Mouse (Mus musculus): ENCODE results near the gene Sgms2. TPM values are rescaled to one million over a fixed set of nuclear protein-coding genes. Genes with fewer than 3 reads are reported as not detected.

The Sgms2 gene
- polyA plus RNA-seq, 1 experiment from 2014 or later = 4.6 TPM

DNA sequence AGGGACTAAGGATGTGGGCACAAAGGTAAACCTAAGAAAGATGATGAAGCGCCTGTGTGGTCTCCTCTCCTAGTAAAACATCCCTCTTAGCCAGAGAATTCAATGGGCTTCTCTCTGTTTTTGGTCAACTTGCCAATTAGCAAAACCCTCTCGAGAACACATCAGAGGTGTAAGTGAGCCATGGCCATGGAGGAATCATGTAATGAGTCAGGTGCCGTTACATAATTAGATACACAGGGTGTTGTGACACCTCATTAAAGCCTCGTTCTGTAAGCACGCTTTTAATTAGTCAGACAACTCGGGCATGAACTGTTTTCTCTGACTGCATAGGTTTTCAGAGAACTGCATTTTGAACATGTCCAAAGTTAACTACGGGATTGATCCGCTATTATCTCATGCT, 154.6 kb downstream of the Sgms2 start:
- Histone ChIP-seq H3K9ac (no peak overlapping the region), H3K27me3 (ENCODE audit: control insufficient read depth, insufficient read depth, low read length) (no peaks in the 10 kb centered on the region), H3K4me1 (replicated peaks; ENCODE audit: control insufficient read depth, insufficient read depth, low read length) (no peaks in the 10 kb centered on the region), H3K36me3 (replicated peaks; ENCODE audit: control insufficient read depth, insufficient read depth) (no peaks in the 10 kb centered on the region), H3K27ac (no peak overlapping the region), H3K9me3 (ENCODE audit: control insufficient read depth, low read length) (no peaks in the 10 kb centered on the region), H3K4me3 (replicated peaks; ENCODE audit: low read length) (no peak overlapping the region), H3K4me2 (replicated peaks) (no peak overlapping the region)
- DNase-seq (ENCODE audit: low spot score) = no peak
- WGBS = 66% methylated on average over 8 of the region's 8 CpGs
- no peak for ATAC-seq (ENCODE audit: low FRiP score)

DNA sequence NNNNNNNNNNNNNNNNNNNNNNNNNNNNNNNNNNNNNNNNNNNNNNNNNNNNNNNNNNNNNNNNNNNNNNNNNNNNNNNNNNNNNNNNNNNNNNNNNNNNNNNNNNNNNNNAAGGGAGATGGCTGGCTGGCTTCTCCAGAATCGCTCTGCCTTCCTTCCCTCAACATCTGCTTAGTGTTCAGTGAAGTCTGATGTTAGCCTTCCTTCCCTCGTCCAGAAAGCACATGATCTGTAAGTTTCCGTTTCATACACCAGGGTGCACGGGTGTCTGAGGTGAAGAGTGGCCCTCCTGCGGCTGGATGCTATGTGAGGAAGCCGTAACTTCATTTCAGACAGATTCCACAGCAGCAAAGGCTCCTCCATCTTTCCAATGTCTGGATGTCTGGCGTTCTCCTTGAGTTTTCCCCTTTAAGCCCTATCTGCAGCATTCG, 156.1 kb downstream of the Sgms2 start:
- Histone ChIP-seq H3K9me3 (ENCODE audit: control insufficient read depth, low read length) (no peaks in the 10 kb centered on the region), H3K27me3 (ENCODE audit: control insufficient read depth, insufficient read depth, low read length) (no peaks in the 10 kb centered on the region), H3K4me2 (replicated peaks) (no peak overlapping the region), H3K27ac (no peak overlapping the region), H3K4me3 (replicated peaks; ENCODE audit: low read length) (no peak overlapping the region), H3K4me1 (replicated peaks; ENCODE audit: control insufficient read depth, insufficient read depth, low read length) (no peaks in the 10 kb centered on the region), H3K36me3 (replicated peaks; ENCODE audit: control insufficient read depth, insufficient read depth) (no peaks in the 10 kb centered on the region), H3K9ac (no peak overlapping the region)
- no peak for ATAC-seq (ENCODE audit: low FRiP score)
- 85% methylated on average over 8 of the region's 8 CpGs for WGBS
- DNase-seq (ENCODE audit: low spot score) = no peak

DNA sequence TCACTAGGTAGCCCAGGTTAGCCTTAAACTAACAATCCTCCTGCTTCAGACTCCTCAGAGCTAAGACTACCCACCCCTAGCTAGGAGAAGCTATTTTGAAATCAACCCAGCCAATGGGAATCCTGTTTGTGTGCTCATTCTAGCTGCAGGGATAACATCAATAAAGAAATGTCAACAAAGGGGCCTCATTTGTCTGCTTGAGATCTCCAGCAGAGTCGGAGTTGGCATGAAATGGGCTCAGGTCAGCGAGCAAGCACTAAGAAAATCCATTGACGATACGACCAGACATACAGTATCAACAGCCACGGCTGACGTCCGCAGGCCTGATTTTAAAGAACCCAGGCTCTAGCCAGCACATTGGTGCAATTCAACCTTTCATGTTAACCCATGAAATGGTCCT, 164.0 kb downstream of the Sgms2 start:
- Histone ChIP-seq H3K27ac (no peak overlapping the region), H3K27me3 (ENCODE audit: control insufficient read depth, insufficient read depth, low read length) (no peaks in the 10 kb centered on the region), H3K9me3 (ENCODE audit: control insufficient read depth, low read length) (no peaks in the 10 kb centered on the region), H3K4me2 (replicated peaks) (no peak overlapping the region), H3K9ac (no peak overlapping the region), H3K4me1 (replicated peaks; ENCODE audit: control insufficient read depth, insufficient read depth, low read length) (no peaks in the 10 kb centered on the region), H3K4me3 (replicated peaks; ENCODE audit: low read length) (no peak overlapping the region), H3K36me3 (replicated peaks; ENCODE audit: control insufficient read depth, insufficient read depth) (no peaks in the 10 kb centered on the region)
- ATAC-seq (ENCODE audit: low FRiP score) (no peak), DNase-seq (ENCODE audit: low spot score) (no peak)
- WGBS = 40% methylated on average over 7 of the region's 7 CpGs

DNA sequence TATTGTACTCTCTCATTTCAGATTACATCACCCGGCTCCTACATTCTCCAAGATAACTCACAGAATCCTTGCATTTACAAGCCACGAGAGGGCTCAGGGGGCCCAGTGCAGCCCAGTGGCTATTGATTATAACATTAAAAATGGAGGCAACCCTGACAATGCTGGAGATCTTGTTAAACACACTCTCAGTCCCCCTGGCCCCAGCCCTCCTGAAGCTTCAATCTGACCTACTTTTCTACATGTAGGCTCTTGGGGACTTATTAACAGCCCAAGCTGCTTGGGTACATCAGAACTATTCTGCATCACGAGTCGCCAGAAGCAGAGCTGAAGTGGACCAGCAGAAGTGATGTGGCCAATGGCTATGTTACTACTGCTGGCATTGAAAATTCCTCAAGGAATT, 164.6 kb downstream of the Sgms2 start:
- H3K27ac ChIP-seq = no peak overlapping the region
- 88% methylated on average over 4 of the region's 4 CpGs for WGBS
- no peak overlapping the region for H3K4me3 ChIP-seq (replicated peaks; ENCODE audit: low read length)
- DNase-seq (ENCODE audit: low spot score) (no peak), ATAC-seq (ENCODE audit: low FRiP score) (no peak)
- H3K4me2 ChIP-seq (replicated peaks) = no peak overlapping the region
- no peak overlapping the region for H3K9ac ChIP-seq
- no peaks in the 10 kb centered on the region for H3K9me3 ChIP-seq (ENCODE audit: control insufficient read depth, low read length)
- no peaks in the 10 kb centered on the region for H3K27me3 ChIP-seq (ENCODE audit: control insufficient read depth, insufficient read depth, low read length)
- H3K4me1 ChIP-seq (replicated peaks; ENCODE audit: control insufficient read depth, insufficient read depth, low read length) = no peaks in the 10 kb centered on the region
- H3K36me3 ChIP-seq (replicated peaks; ENCODE audit: control insufficient read depth, insufficient read depth) = no peaks in the 10 kb centered on the region

DNA sequence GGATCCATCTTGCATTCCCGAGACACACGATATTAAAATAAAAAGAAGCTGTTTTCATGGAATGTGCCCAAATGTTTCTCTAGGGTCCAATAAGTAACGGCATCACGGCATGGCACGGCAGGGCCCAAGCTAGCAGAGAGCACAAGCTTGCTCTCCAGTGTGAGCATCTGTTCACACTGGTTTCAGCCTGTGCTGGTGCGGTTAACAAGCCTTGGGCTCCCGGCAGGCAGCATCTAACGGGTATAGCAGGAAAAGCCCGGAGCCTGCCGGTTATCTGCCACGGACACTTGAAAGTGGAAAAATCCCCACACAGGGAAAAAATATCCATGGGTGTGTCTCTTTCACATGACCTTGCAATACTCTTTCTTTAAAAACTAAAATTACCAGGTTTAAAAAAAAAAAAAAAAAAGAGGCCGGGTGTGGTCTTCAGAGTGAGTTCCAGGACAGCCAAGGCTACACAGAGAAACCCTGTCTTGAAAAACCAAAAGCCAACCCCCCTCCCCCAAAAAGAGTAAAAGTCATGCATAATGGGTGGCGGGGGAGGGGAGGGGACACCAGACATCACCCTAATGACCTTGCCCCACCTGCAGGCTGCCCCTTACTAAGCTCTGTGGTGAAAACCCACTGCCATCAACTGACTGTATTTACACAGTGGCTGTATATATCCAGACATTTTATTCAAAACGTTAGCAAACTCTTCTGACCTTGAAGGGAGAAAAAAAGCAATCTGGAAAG, 169.0 kb downstream of the Sgms2 start:
- 69% methylated on average over 14 of the region's 14 CpGs for WGBS
- ATAC-seq (ENCODE audit: low FRiP score) (no peak), DNase-seq (ENCODE audit: low spot score) (no peak)
- H3K9ac ChIP-seq = no peak overlapping the region
- no peaks in the 10 kb centered on the region for H3K4me1 ChIP-seq (replicated peaks; ENCODE audit: control insufficient read depth, insufficient read depth, low read length)
- no peaks in the 10 kb centered on the region for H3K27me3 ChIP-seq (ENCODE audit: control insufficient read depth, insufficient read depth, low read length)
- H3K36me3 ChIP-seq (replicated peaks; ENCODE audit: control insufficient read depth, insufficient read depth) = no peaks in the 10 kb centered on the region
- H3K27ac ChIP-seq = no peak overlapping the region
- H3K9me3 ChIP-seq (ENCODE audit: control insufficient read depth, low read length) = no peaks in the 10 kb centered on the region
- no peak overlapping the region for H3K4me2 ChIP-seq (replicated peaks)
- H3K4me3 ChIP-seq (replicated peaks; ENCODE audit: low read length) = no peak overlapping the region

DNA sequence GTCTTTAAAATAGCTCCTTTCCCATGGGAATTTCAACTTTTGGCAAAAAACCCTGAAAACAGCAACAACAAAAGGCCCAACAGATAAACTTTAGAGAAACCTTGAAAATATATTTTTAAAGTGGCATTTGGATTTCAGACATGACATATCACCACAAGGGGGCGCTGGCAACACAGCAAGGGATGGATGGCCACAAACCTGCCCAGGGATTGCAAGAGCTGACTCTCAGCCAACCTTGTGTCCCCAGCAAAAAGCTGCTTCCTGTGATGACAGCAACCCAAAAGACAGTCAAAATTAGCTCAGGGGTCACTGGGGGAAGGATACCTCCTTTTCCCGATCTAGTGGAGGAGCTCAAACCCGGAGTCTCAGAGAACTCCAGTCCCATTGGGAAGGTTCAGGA, 171.0 kb downstream of the Sgms2 start:
- Histone ChIP-seq H3K36me3 (replicated peaks; ENCODE audit: control insufficient read depth, insufficient read depth) (no peaks in the 10 kb centered on the region), H3K27me3 (ENCODE audit: control insufficient read depth, insufficient read depth, low read length) (no peaks in the 10 kb centered on the region), H3K4me2 (replicated peaks) (no peak overlapping the region), H3K9me3 (ENCODE audit: control insufficient read depth, low read length) (no peaks in the 10 kb centered on the region), H3K4me3 (replicated peaks; ENCODE audit: low read length) (no peak overlapping the region), H3K4me1 (replicated peaks; ENCODE audit: control insufficient read depth, insufficient read depth, low read length) (no peaks in the 10 kb centered on the region), H3K9ac (no peak overlapping the region), H3K27ac (no peak overlapping the region)
- 6% methylated on average over 3 of the region's 3 CpGs for WGBS
- DNase-seq (ENCODE audit: low spot score) (peak; percentile 84), ATAC-seq (ENCODE audit: low FRiP score) (peak; percentile 31; the same call in 1 of the 2 replicates)

DNA sequence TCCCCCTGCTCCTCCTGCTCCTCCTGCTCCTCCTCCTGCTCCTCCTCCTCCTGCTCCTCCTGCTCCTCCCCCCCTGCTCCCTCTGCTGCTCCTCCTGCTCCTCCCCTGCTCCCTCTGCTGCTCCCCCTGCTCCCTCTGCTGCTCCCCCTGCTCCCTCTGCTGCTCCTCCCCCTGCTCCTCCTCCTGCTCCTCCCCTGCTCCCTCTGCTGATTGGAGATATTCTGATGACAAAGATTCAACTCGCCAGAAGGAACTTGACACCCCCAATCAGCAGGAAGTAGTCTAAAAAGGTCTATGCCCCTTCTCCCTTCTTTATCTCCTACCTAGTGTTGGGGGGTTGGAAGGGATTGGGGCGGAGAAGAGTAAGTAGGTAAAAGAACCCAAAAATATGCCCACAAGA, 173.0 kb downstream of the Sgms2 start:
- no peak overlapping the region for H3K9ac ChIP-seq
- no peak overlapping the region for H3K27ac ChIP-seq
- WGBS = 57% methylated on average over 2 of the region's 2 CpGs
- no peaks in the 10 kb centered on the region for H3K4me1 ChIP-seq (replicated peaks; ENCODE audit: control insufficient read depth, insufficient read depth, low read length)
- ATAC-seq (ENCODE audit: low FRiP score) (no peak), DNase-seq (ENCODE audit: low spot score) (no peak)
- H3K27me3 ChIP-seq (ENCODE audit: control insufficient read depth, insufficient read depth, low read length) = no peaks in the 10 kb centered on the region
- H3K4me2 ChIP-seq (replicated peaks) = no peak overlapping the region
- no peaks in the 10 kb centered on the region for H3K36me3 ChIP-seq (replicated peaks; ENCODE audit: control insufficient read depth, insufficient read depth)
- H3K9me3 ChIP-seq (ENCODE audit: control insufficient read depth, low read length) = no peaks in the 10 kb centered on the region
- H3K4me3 ChIP-seq (replicated peaks; ENCODE audit: low read length) = no peak overlapping the region

DNA sequence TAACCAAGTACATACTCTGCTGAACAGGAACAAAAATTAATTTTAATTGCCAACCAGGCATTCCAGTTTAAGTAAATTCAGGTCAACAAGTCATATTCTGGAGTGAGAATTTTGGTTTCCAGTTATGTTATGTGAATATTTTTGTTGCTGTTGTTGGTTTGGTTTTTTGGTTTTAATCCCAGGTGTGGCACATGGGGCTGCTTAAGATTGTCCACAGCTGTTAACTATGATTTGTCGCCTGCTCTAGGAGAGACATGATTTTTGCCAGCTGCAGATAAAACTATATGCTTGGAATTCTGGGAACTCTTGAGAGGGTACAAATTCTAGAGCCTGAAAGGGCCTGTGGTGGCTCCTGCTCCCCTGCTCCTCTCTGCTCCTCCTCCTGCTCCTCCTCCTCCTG, 174.1 kb downstream of the Sgms2 start:
- H3K4me2 ChIP-seq (replicated peaks) = no peak overlapping the region
- no peaks in the 10 kb centered on the region for H3K4me1 ChIP-seq (replicated peaks; ENCODE audit: control insufficient read depth, insufficient read depth, low read length)
- no peak overlapping the region for H3K9ac ChIP-seq
- DNase-seq (ENCODE audit: low spot score) (no peak), ATAC-seq (ENCODE audit: low FRiP score) (no peak)
- H3K36me3 ChIP-seq (replicated peaks; ENCODE audit: control insufficient read depth, insufficient read depth) = no peaks in the 10 kb centered on the region
- H3K27me3 ChIP-seq (ENCODE audit: control insufficient read depth, insufficient read depth, low read length) = no peaks in the 10 kb centered on the region
- H3K9me3 ChIP-seq (ENCODE audit: control insufficient read depth, low read length) = no peaks in the 10 kb centered on the region
- no peak overlapping the region for H3K4me3 ChIP-seq (replicated peaks; ENCODE audit: low read length)
- no peak overlapping the region for H3K27ac ChIP-seq
- 91% methylated on average over 1 of the region's 1 CpGs for WGBS

DNA sequence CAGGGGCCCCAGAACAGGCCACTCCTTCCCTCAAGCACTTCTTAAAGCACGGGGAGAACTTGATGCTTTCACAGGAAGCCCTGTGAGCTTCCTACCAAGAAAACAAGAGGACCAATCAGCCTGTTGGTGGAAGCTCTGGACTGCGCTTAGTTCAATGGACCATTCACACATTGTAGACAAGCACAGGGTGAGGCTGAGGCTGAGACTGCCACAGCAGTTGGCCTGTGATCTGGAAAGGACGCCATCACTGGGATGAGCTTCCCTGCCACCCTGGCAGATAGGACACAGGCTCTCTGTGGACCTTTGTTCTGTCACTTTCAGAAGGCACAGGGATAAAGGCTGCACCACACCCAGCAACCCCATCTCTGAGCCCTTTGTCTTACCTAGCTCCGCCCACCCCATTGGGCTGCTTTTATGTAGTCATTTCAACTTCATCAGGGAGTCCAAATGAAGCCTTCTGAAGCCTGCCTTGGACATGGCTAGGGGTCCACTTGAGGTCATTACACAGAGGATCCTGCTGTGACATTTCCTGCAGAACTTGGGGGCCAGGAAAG, 175.2 kb downstream of the Sgms2 start:
- Histone ChIP-seq H3K9me3 (ENCODE audit: control insufficient read depth, low read length) (no peaks in the 10 kb centered on the region), H3K4me1 (replicated peaks; ENCODE audit: control insufficient read depth, insufficient read depth, low read length) (no peaks in the 10 kb centered on the region), H3K27me3 (ENCODE audit: control insufficient read depth, insufficient read depth, low read length) (no peaks in the 10 kb centered on the region), H3K9ac (no peak overlapping the region), H3K36me3 (replicated peaks; ENCODE audit: control insufficient read depth, insufficient read depth) (no peaks in the 10 kb centered on the region), H3K4me2 (replicated peaks) (no peak overlapping the region), H3K4me3 (replicated peaks; ENCODE audit: low read length) (no peak overlapping the region), H3K27ac (no peak overlapping the region)
- ATAC-seq (ENCODE audit: low FRiP score) = no peak
- DNase-seq (ENCODE audit: low spot score) = no peak
- WGBS = 39% methylated on average over 4 of the region's 4 CpGs
